Mouse (Mus musculus): ENCODE measurements around the gene Lgals2. TPM values are rescaled to one million over a fixed set of nuclear protein-coding genes. Genes with fewer than 3 reads are reported as not detected.
A peak's percentile ranks its signal among the peaks of the same experiment; 100 is the strongest.

Gene Lgals2
- polyA plus RNA-seq, 1 experiment from 2014 or later: 1.0 TPM

DNA sequence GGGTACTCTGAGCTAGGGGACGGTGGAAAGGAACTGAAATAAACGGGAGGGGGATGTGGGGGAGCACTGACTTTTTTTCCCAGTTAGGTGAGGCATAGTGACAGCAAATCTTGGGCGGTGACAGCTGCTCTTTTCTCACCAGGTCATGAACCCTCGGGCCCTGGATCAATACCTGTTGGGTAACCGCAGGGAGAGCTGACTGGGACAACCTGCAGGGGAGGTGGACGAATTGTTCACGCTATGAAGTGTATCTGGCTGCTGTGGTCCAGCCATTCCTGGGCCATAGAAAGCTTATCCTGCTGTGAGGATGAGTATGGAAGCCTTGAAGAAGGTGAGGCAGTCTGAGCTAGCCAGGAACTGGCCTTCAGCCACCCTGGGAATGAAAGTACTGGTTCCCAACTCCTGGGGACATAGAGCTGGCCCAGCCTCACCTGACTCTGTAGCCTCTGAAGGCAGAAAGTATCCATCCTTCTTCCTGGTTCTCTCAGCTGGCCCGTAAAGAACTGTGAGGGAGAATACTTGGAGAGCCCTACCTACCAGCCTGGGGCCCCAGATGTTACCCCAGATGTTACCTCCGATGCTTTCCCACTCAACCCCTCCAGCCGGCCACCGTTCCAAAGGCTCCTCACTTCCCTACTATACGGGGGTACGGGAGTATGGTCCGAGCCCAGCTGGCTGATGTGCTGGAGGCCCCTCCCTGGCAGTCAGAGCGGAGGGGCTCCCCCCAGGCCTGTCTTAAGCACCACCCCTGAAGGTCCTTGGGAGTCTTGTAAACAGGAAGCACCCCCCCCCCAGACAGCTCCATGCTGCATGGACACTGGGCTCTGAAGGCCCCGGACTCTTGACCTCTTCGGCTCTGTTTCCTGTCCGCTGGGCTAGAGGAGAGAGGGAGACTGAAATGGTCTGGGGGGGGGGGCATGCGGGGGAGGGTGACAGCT, 23.3 kb downstream of the Lgals2 start:
- Histone ChIP-seq H3K36me3 (no peaks in the 10 kb centered on the region), H3K27me3 (no peaks in the 10 kb centered on the region), H3K4me2 (replicated peaks) (no peak overlapping the region; the same call in 1 of the 2 replicates), H3K27ac (replicated peaks) (peak overlapping the region; percentile 88), H3K9me3 (replicated peaks) (no peaks in the 10 kb centered on the region), H3K4me3 (replicated peaks) (no peak overlapping the region), H3K4me1 (peaks cover 67% of the 10 kb centered on the region), H3K9ac (no peak overlapping the region)
- peak; percentile 12 for ATAC-seq (ENCODE audit: insufficient number of reproducible peaks, low FRiP score, low TSS enrichment, low read depth)
- WGBS: 39% methylated on average over 19 of the region's 19 CpGs

DNA sequence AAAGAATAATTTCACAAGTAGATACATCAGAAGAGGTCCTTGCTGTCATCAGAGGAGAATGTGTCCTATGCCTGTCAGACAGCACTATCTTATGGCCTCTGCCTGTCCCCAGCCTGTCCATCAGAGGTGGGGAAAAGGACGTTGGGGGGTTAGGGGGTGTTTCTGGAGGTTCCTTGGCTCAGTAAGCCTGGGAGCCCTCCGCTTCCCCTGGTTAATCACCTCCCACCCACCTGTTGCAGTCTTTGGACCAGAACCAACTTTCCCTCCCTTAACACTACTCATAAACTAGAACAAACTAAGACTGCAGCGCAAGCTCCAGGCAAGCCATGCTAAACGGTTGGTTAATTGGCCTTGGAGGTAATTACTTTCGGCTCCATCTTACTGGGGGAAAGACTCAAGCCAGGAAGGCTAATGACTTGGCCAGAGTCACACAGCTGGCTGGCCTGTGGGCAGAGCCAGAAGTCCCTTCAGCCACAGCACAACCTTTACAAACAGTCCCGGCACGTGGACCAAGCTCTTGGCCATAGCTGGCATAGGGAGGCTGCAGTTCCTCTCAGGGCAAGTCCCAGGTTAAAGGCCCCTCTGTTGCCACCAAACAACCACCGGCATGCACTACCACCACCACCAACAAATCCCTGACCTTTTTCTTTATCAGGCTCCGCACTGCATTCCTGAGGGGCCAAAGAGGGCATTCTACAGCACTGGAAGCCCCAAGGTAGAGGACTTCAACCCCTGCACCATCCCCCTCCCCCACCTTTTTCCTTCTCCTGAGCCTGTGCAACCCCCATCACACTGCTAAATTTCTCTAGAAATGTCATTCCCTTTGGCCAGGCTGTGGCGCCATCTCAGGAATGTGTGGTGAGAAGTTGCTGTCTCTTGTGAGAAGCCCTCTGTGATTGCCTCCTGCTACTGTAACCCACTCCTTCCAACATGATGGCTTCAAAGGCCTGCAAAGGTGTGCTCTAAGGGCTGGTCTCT, 24.3 kb downstream of the Lgals2 start:
- ATAC-seq (ENCODE audit: insufficient number of reproducible peaks, low FRiP score, low TSS enrichment, low read depth): no peak
- Histone ChIP-seq H3K9me3 (replicated peaks) (no peaks in the 10 kb centered on the region), H3K4me1 (peaks cover 66% of the 10 kb centered on the region), H3K4me2 (replicated peaks) (no peak overlapping the region), H3K9ac (no peak overlapping the region), H3K4me3 (replicated peaks) (no peak overlapping the region), H3K27ac (replicated peaks) (peak overlapping the region; percentile 88; the same call in 1 of the 2 replicates), H3K36me3 (no peaks in the 10 kb centered on the region), H3K27me3 (no peaks in the 10 kb centered on the region)
- WGBS: 58% methylated on average over 10 of the region's 10 CpGs

DNA sequence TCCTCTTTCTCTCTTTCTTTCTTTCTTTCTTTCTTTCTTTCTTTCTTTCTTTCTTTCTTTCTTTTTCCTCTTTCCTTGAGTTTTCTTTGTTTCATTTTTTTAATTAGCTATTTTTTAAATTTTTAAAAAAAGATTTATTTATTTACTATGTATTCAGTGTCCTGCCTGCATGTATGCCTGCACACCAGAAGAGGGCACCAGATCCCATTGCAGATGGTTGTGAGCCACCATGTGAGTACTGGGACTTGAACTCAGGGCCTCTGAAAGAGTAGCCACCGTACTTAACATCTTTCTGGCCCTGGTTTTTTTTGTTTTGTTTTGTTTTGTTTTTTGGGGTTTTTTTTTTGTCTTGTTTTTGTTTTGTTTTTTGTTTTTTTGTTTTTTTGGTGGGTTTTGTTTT, 25.7 kb downstream of the Lgals2 start:
- Histone ChIP-seq H3K27ac (replicated peaks) (no peak overlapping the region), H3K4me3 (replicated peaks) (no peak overlapping the region), H3K36me3 (no peaks in the 10 kb centered on the region), H3K4me2 (replicated peaks) (no peak overlapping the region), H3K4me1 (peaks cover 52% of the 10 kb centered on the region), H3K27me3 (no peaks in the 10 kb centered on the region), H3K9me3 (replicated peaks) (no peaks in the 10 kb centered on the region), H3K9ac (no peak overlapping the region)
- ATAC-seq (ENCODE audit: insufficient number of reproducible peaks, low FRiP score, low TSS enrichment, low read depth): no peak
- 89% methylated on average over 1 of the region's 1 CpGs for WGBS

DNA sequence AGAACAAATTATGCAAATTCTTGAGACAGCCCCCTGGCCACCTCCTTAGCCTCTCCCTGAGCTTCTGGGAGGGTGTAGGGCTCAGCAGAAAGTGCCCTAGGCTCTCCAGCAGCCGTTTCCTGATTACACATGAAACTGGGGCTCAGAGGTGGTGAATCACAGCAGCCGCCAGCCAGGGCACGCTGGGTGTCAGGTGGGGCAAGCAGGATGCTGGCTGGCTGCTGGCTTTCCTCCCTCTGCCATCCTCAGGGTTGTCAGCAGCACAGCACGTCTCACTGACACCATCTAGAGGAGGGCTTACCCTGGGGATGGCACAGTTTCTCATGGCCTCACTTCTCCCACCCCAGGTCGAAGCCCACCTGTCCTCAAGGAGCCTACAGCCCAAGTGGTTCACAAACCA, 27.0 kb downstream of the Lgals2 start:
- H3K4me1 ChIP-seq: peaks cover 39% of the 10 kb centered on the region
- H3K4me2 ChIP-seq (replicated peaks): no peak overlapping the region
- no peaks in the 10 kb centered on the region for H3K27me3 ChIP-seq
- 16% methylated on average over 5 of the region's 5 CpGs for WGBS
- no peaks in the 10 kb centered on the region for H3K36me3 ChIP-seq
- H3K9ac ChIP-seq: no peak overlapping the region
- no peak for ATAC-seq (ENCODE audit: insufficient number of reproducible peaks, low FRiP score, low TSS enrichment, low read depth)
- H3K4me3 ChIP-seq (replicated peaks): no peak overlapping the region
- H3K27ac ChIP-seq (replicated peaks): no peak overlapping the region
- H3K9me3 ChIP-seq (replicated peaks): no peaks in the 10 kb centered on the region

DNA sequence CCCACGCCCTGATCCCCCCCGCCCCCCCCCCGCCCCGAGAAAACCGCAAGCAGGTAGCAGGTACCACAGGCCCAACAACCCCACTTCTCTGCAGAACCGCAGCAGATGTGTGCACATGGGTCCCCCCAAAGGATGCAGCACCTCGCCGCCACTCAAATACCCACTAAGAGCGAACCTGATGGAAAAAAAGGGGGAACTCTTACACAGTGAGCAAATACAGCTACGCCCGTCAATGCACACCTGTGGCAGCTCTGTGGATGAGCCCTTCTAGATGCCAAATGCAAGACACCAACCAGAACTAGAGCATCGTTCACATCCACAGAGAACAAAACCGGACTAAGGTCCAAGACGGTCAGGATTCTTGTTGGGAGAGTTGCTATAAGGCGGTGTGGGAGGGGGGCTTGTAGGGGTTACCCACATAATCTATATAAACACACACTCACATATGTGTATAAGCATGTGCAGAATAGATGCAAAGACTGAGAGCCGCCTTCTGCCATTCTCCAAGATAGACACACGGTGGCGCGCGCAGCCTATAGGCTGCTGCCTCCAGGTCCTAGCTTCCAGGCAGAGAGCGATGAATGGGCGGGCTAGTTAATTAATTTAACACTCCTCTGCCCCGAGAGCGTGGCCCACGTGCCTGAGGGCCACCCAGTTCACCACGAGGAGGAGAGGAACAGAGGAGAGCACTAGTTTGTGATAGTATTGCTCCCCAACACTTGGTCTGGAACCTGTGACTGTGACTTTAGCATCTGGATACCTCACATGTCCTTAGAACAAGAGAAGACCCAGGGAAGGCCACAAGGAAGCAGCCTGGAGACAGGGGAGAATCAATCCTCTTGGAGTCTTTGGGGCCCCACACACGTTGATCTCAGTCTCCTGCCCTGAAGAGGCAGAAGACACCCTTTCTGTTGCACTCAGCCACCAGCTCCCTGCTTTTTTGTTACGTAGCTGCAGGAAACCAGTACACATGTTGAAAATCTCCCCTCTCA, 28.8 kb downstream of the Lgals2 start:
- Histone ChIP-seq H3K4me3 (replicated peaks) (no peak overlapping the region), H3K36me3 (no peaks in the 10 kb centered on the region), H3K27ac (replicated peaks) (no peak overlapping the region), H3K9me3 (replicated peaks) (no peaks in the 10 kb centered on the region), H3K4me1 (peaks cover 21% of the 10 kb centered on the region), H3K4me2 (replicated peaks) (no peak overlapping the region), H3K27me3 (no peaks in the 10 kb centered on the region), H3K9ac (no peak overlapping the region)
- 18% methylated on average over 28 of the region's 28 CpGs for WGBS
- peak; percentile 71; the same call in 1 of the 2 replicates for ATAC-seq (ENCODE audit: insufficient number of reproducible peaks, low FRiP score, low TSS enrichment, low read depth)

DNA sequence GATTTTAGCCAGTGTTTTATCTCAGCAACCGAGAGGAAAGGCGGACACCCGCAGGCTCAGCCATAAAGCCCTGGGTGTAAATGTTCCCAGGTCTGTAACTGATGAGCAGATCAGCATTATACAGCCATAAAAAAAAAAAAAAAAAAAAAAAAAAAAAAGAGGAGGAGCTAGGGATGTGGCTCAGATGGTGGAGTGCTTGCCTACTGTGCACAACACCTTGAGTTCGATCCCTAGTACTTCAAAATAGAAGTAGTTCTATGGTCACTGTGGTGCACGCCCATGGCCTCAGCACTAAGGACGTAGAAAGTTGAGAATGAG, 39.3 kb downstream of the Lgals2 start:
- Histone ChIP-seq H3K27ac (replicated peaks) (0 out of 2 replicates have a peak overlapping the region, but pooled peaks have one; percentile 19), H3K9ac (no peak overlapping the region), H3K4me1 (peaks cover 10% of the 10 kb centered on the region; the same call in 1 of the 2 replicates), H3K4me3 (replicated peaks) (no peak overlapping the region), H3K9me3 (replicated peaks) (no peaks in the 10 kb centered on the region), H3K36me3 (no peaks in the 10 kb centered on the region), H3K4me2 (replicated peaks) (no peak overlapping the region), H3K27me3 (no peaks in the 10 kb centered on the region; the same call in none of the 2 replicates)
- no peak for ATAC-seq (ENCODE audit: insufficient number of reproducible peaks, low FRiP score, low TSS enrichment, low read depth)
- 64% methylated on average over 6 of the region's 6 CpGs for WGBS

DNA sequence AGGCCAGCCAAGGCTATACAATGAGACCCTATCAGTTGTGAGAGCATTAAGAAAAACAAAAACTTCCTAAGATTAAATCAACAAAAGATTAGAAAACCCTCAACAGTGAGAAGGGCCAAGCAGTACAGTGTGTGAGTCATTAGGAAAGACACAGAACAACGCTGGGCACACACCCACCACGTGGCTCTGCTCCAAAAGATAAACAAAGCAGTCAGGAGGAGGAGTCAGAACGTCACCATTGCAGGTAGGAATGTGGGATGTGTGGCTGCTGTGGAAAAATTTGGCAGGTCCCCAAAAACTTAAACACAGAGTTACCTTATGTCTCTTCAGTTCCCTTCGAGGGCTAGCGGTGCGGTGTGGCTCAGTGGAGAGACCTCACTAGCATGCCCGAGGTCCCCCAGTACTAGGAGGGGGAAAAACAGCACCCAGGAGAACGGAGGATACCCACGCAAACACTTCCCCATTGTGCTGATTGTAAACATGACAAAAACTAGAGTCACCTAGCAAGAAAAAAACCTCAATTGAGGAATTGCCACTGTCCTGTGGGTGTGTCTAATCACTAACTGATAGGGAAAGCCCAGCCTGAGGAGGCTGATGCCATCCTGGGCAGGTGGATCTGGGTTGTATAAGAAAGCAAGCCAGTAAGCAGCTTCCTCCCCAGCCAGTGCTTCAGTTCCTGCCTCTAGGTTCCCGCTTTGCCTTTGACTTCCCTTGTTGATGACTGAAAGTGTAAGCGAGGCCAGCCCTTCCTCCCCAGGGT, 39.8 kb downstream of the Lgals2 start:
- H3K9me3 ChIP-seq (replicated peaks): no peaks in the 10 kb centered on the region
- H3K36me3 ChIP-seq: no peaks in the 10 kb centered on the region
- H3K4me3 ChIP-seq (replicated peaks): no peak overlapping the region
- peak; percentile 63; the same call in 1 of the 2 replicates for ATAC-seq (ENCODE audit: insufficient number of reproducible peaks, low FRiP score, low TSS enrichment, low read depth)
- no peak overlapping the region for H3K4me2 ChIP-seq (replicated peaks)
- 0 out of 2 replicates have a peak overlapping the region, but pooled peaks have one; percentile 19 for H3K27ac ChIP-seq (replicated peaks)
- H3K9ac ChIP-seq: no peak overlapping the region
- no peaks in the 10 kb centered on the region; the same call in 1 of the 2 replicates for H3K27me3 ChIP-seq
- H3K4me1 ChIP-seq: peaks cover 10% of the 10 kb centered on the region; the same call in 1 of the 2 replicates
- WGBS: 45% methylated on average over 11 of the region's 11 CpGs

DNA sequence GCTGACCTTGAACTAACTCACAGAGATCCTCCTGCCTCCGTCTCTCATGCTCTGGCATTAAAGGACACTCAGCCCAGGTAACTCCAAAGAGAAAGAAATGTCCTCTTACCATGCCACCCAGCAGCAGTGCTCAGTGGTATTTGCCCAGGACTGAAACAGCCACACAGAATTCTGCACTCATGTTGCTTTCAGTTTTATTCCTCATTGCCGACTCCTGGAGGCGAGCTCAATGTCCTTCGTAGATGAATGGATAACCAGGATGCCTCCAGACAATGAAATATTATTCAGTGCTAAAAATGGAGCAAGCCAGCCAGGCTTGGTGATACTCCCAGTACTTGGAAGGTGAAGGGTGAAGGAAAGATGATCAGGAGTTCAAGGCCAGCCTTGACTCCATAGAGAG, 41.7 kb downstream of the Lgals2 start:
- WGBS: 91% methylated on average over 4 of the region's 4 CpGs
- Histone ChIP-seq H3K4me3 (replicated peaks) (no peak overlapping the region), H3K36me3 (no peaks in the 10 kb centered on the region), H3K9ac (no peak overlapping the region), H3K4me2 (replicated peaks) (no peak overlapping the region), H3K27me3 (no peaks in the 10 kb centered on the region), H3K4me1 (peaks cover 20% of the 10 kb centered on the region), H3K27ac (replicated peaks) (no peak overlapping the region), H3K9me3 (replicated peaks) (no peaks in the 10 kb centered on the region)
- ATAC-seq (ENCODE audit: insufficient number of reproducible peaks, low FRiP score, low TSS enrichment, low read depth): no peak

DNA sequence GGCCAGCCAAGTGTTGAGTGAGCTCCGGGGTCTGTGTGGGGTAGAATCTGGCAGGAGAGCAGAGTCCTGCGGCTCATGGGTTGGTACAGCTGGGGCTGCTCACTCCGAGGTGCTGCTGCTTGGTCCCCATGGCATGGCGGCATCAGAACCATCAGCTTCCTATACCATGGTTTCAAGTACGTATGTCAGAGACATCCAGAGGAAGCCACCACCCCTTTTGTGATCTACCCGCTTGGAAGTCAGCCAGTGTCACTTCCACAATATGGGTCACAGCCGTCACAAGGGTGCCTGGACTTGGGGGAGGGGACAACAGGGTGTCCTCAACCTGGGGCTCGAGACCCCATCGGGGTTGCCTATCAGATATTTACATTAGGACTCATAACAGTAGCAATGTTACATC, 45.2 kb downstream of the Lgals2 start:
- H3K4me3 ChIP-seq (replicated peaks): no peak overlapping the region
- WGBS: 61% methylated on average over 9 of the region's 9 CpGs
- ATAC-seq (ENCODE audit: insufficient number of reproducible peaks, low FRiP score, low TSS enrichment, low read depth): no peak
- H3K4me1 ChIP-seq: peaks cover 23% of the 10 kb centered on the region
- H3K9me3 ChIP-seq (replicated peaks): no peaks in the 10 kb centered on the region
- no peak overlapping the region for H3K27ac ChIP-seq (replicated peaks)
- no peaks in the 10 kb centered on the region for H3K27me3 ChIP-seq
- no peaks in the 10 kb centered on the region for H3K36me3 ChIP-seq
- H3K9ac ChIP-seq: no peak overlapping the region
- no peak overlapping the region for H3K4me2 ChIP-seq (replicated peaks)

DNA sequence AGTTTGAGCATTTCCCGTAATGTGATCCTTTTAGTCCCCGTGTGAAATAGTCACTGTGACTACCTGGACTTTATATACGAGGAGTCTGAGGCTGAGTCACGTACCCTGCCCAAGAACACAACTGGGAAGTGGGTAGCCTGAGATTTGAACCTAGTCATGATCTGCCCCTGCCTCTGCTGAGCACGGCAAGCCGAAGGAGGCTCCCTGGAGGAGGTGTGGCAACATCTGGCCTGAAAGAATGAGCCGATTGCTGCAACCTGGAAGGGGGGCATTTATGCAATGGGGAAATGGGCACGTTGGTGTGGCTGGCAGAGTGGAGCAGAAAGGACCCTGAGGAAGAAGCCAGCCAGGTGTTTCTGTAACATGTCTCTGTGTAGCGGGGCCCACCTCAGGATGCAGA, 45.6 kb downstream of the Lgals2 start:
- WGBS: 45% methylated on average over 9 of the region's 9 CpGs
- Histone ChIP-seq H3K9me3 (replicated peaks) (no peaks in the 10 kb centered on the region), H3K36me3 (no peaks in the 10 kb centered on the region), H3K4me2 (replicated peaks) (no peak overlapping the region), H3K4me1 (peaks cover 21% of the 10 kb centered on the region), H3K4me3 (replicated peaks) (no peak overlapping the region), H3K9ac (no peak overlapping the region), H3K27me3 (no peaks in the 10 kb centered on the region), H3K27ac (replicated peaks) (no peak overlapping the region)
- no peak for ATAC-seq (ENCODE audit: insufficient number of reproducible peaks, low FRiP score, low TSS enrichment, low read depth)
